ENCODE assay signal across 8 mouse cellular contexts in genomic region chr10:63065988-63066387, GRCm38 (mm10). TPM values are rescaled to one million over a fixed set of nuclear protein-coding genes. Genes with fewer than 3 reads are reported as not detected.
DNase-seq lines count a peak whose midpoint lies in the region; ATAC-seq and TF ChIP-seq lines count a peak whose summit lies in the region.

No protein-coding gene starts in this region.

- no peak overlapping the region for H3K4me3 ChIP-seq in embryonic facial prominence, embryonic 11.5 days (ENCODE audit: low read depth, low read length)
- H3K4me3 ChIP-seq in kidney, embryonic 15.5 days (replicated peaks): no peak overlapping the region
- no peak overlapping the region for H3K4me3 ChIP-seq in liver, adult 2 months (ENCODE audit: insufficient read depth, low read depth, low read length)
- H3K4me3 ChIP-seq in neural tube, embryonic 12.5 days: no peak overlapping the region
- H3K4me3 ChIP-seq in stomach, embryonic 15.5 days (replicated peaks): no peak overlapping the region

- TF ChIP-seq POLR2A in liver, adult 2 months (IDR thresholded peaks at IDR 0.05; ENCODE audit: extremely low read depth, insufficient read depth, low read length): no peak

- 12% methylated on average over 5 of the region's 5 CpGs for WGBS in embryonic facial prominence, embryonic 11.5 days
- 8% methylated on average over 5 of the region's 5 CpGs for WGBS in kidney, embryonic 15.5 days
- WGBS in liver, adult 2 months: 18% methylated on average over 5 of the region's 5 CpGs
- 11% methylated on average over 5 of the region's 5 CpGs for whole genome bisulfite sequencing in neural tube, embryonic 12.5 days
- 7% methylated on average over 5 of the region's 5 CpGs for WGBS in stomach, embryonic 15.5 days

- no peaks in the 10 kb centered on the region for H3K4me1 ChIP-seq in embryonic facial prominence, embryonic 11.5 days (ENCODE audit: control insufficient read depth, insufficient read depth, low read length)
- H3K4me1 ChIP-seq in kidney, embryonic 15.5 days: peaks cover 3% of the 10 kb centered on the region; the same call in 1 of the 2 replicates
- H3K4me1 ChIP-seq in liver, adult 2 months (ENCODE audit: control insufficient read depth, insufficient read depth, low read length): peaks cover 19% of the 10 kb centered on the region
- H3K4me1 ChIP-seq in neural tube, embryonic 12.5 days: no peaks in the 10 kb centered on the region
- no peaks in the 10 kb centered on the region for H3K4me1 ChIP-seq in stomach, embryonic 15.5 days

- no peaks in the 10 kb centered on the region for H3K27me3 ChIP-seq in embryonic facial prominence, embryonic 11.5 days (ENCODE audit: control insufficient read depth, insufficient read depth, low read length)
- no peaks in the 10 kb centered on the region for H3K27me3 ChIP-seq in kidney, embryonic 15.5 days
- H3K27me3 ChIP-seq in liver, adult 2 months (ENCODE audit: control insufficient read depth, insufficient read depth, low read length): no peaks in the 10 kb centered on the region
- H3K27me3 ChIP-seq in neural tube, embryonic 12.5 days (replicated peaks): no peaks in the 10 kb centered on the region
- H3K27me3 ChIP-seq in stomach, embryonic 15.5 days (replicated peaks): no peaks in the 10 kb centered on the region

- H3K9ac ChIP-seq in embryonic facial prominence, embryonic 11.5 days (replicated peaks; ENCODE audit: low read length): no peak overlapping the region
- H3K9ac ChIP-seq in kidney, embryonic 15.5 days: no peak overlapping the region
- H3K9ac ChIP-seq in liver, adult 2 months (ENCODE audit: low read depth, low read length): no peak overlapping the region
- H3K9ac ChIP-seq in neural tube, embryonic 12.5 days: no peak overlapping the region
- H3K9ac ChIP-seq in stomach, embryonic 15.5 days: no peak overlapping the region

- ATAC-seq in embryonic facial prominence, embryonic 11.5 days (replicated peaks; ENCODE audit: insufficient number of reproducible peaks, low FRiP score, low TSS enrichment, low read depth): peak; percentile 53; the same call in 1 of the 2 replicates
- peak; percentile 73 for ATAC-seq in kidney, embryonic 15.5 days (replicated peaks; ENCODE audit: low FRiP score)
- ATAC-seq in neural tube, embryonic 12.5 days (ENCODE audit: low FRiP score, low read depth): peak; percentile 81
- peak; percentile 48; the same call in 1 of the 2 replicates for ATAC-seq in stomach, embryonic 15.5 days (ENCODE audit: insufficient read depth, low FRiP score, low read depth)

- H3K9me3 ChIP-seq in embryonic facial prominence, embryonic 11.5 days (replicated peaks; ENCODE audit: control insufficient read depth, low read length): no peaks in the 10 kb centered on the region
- no peaks in the 10 kb centered on the region for H3K9me3 ChIP-seq in kidney, embryonic 15.5 days (replicated peaks)
- no peaks in the 10 kb centered on the region for H3K9me3 ChIP-seq in neural tube, embryonic 12.5 days
- H3K9me3 ChIP-seq in stomach, embryonic 15.5 days: no peaks in the 10 kb centered on the region

- H3K27ac ChIP-seq in embryonic facial prominence, embryonic 11.5 days (replicated peaks; ENCODE audit: low read depth, low read length): no peak overlapping the region
- H3K27ac ChIP-seq in kidney, embryonic 15.5 days: no peak overlapping the region
- H3K27ac ChIP-seq in liver, adult 2 months (replicated peaks; ENCODE audit: insufficient read depth, low read depth, low read length): peak overlapping the region; percentile 41
- no peak overlapping the region for H3K27ac ChIP-seq in neural tube, embryonic 12.5 days
- no peak overlapping the region for H3K27ac ChIP-seq in stomach, embryonic 15.5 days

- no peak overlapping the region for H3K4me2 ChIP-seq in embryonic facial prominence, embryonic 11.5 days (ENCODE audit: low read depth, low read length)
- H3K4me2 ChIP-seq in kidney, embryonic 15.5 days: no peak overlapping the region
- H3K4me2 ChIP-seq in neural tube, embryonic 12.5 days (replicated peaks): no peak overlapping the region
- H3K4me2 ChIP-seq in stomach, embryonic 15.5 days: no peak overlapping the region

- no peaks in the 10 kb centered on the region for H3K36me3 ChIP-seq in embryonic facial prominence, embryonic 11.5 days (replicated peaks; ENCODE audit: control insufficient read depth, insufficient read depth, low read depth, low read length)
- H3K36me3 ChIP-seq in kidney, embryonic 15.5 days: no peaks in the 10 kb centered on the region
- H3K36me3 ChIP-seq in liver, adult 2 months (ENCODE audit: control insufficient read depth, insufficient read depth, low read length): peaks cover 40% of the 10 kb centered on the region
- no peaks in the 10 kb centered on the region for H3K36me3 ChIP-seq in neural tube, embryonic 12.5 days
- H3K36me3 ChIP-seq in stomach, embryonic 15.5 days: no peaks in the 10 kb centered on the region

- TF ChIP-seq CTCF in liver, adult 2 months (IDR thresholded peaks at IDR 0.05; ENCODE audit: low read depth, low read length): peak; percentile 89

- H3K79me2 ChIP-seq in liver, adult 2 months (ENCODE audit: control insufficient read depth, insufficient read depth, low read length): peaks cover 5% of the 10 kb centered on the region; the same call in 1 of the 2 replicates

- DNase-seq in 416B (ENCODE audit: low read depth): peak; percentile 74
- peak; percentile 89 for DNase-seq in adrenal gland, postnatal 14 days
- DNase-seq in embryonic facial prominence, embryonic 11.5 days (ENCODE audit: low spot score): peak; percentile 82
- DNase-seq in heart, adult 9 months (ENCODE audit: low spot score in 2 of 2): peak; percentile 44 to 73
- peak; percentile 69 for DNase-seq in liver, adult 2 months (ENCODE audit: extremely low read depth, low read depth, low spot score)

RNA-seq across cellular contexts. Expression of gene Pbld1, which starts 6.0 kb away (rescaled TPM):
- 14.4 and 18.0 TPM in 2 replicates for total RNA-seq in adrenal gland, postnatal 14 days (2021)
- 0.74 and 0.98 TPM in 2 replicates for polyA plus RNA-seq in embryonic facial prominence, embryonic 11.5 days (2014; fragmentation: Nextera tagmentation; extraction: Ambion mirVana)
- 6.8 and 6.9 TPM in 2 replicates for polyA plus RNA-seq in kidney, embryonic 15.5 days (2015; fragmentation: Nextera tagmentation; extraction: Ambion mirVana)
- 226 and 238 TPM in 2 replicates for total RNA-seq in liver, adult 2 months (2014; rRNA removed)
- 166 and 174 TPM in 2 replicates for polyA plus RNA-seq in liver, adult 2 months (2012; rRNA removed)
- 1.2 and 1.3 TPM in 2 replicates for polyA plus RNA-seq in neural tube, embryonic 12.5 days (2016; fragmentation: Nextera tagmentation; extraction: Ambion mirVana)
- polyA plus RNA-seq in stomach, embryonic 15.5 days (2015; fragmentation: Nextera tagmentation; extraction: Ambion mirVana): 6.5 and 8.3 TPM in 2 replicates

RNA-seq across cellular contexts. Expression of gene Atoh7, which starts 33.5 kb away (rescaled TPM):
- not detected in 2 replicates for total RNA-seq in adrenal gland, postnatal 14 days (2021)
- polyA plus RNA-seq in embryonic facial prominence, embryonic 11.5 days (2014; fragmentation: Nextera tagmentation; extraction: Ambion mirVana): 1.3 and 3.8 TPM in 2 replicates
- polyA plus RNA-seq in kidney, embryonic 15.5 days (2015; fragmentation: Nextera tagmentation; extraction: Ambion mirVana): 0.10 TPM in 1 of 2 replicates, not detected in the other
- total RNA-seq in liver, adult 2 months (2014; rRNA removed): not detected in 2 replicates
- polyA plus RNA-seq in liver, adult 2 months (2012; rRNA removed): not detected in 2 replicates
- polyA plus RNA-seq in neural tube, embryonic 12.5 days (2016; fragmentation: Nextera tagmentation; extraction: Ambion mirVana): 0.47 and 0.74 TPM in 2 replicates
- 0.08 and 0.23 TPM in 2 replicates for polyA plus RNA-seq in stomach, embryonic 15.5 days (2015; fragmentation: Nextera tagmentation; extraction: Ambion mirVana)

RNA-seq across cellular contexts. Expression of gene Pbld2, which starts 41.9 kb away (rescaled TPM):
- total RNA-seq in adrenal gland, postnatal 14 days (2021): 4.6 and 8.7 TPM in 2 replicates
- polyA plus RNA-seq in embryonic facial prominence, embryonic 11.5 days (2014; fragmentation: Nextera tagmentation; extraction: Ambion mirVana): 0.84 and 1.1 TPM in 2 replicates
- 4.0 and 4.4 TPM in 2 replicates for polyA plus RNA-seq in kidney, embryonic 15.5 days (2015; fragmentation: Nextera tagmentation; extraction: Ambion mirVana)
- 115 and 119 TPM in 2 replicates for total RNA-seq in liver, adult 2 months (2014; rRNA removed)
- polyA plus RNA-seq in liver, adult 2 months (2012; rRNA removed): 90.8 and 106 TPM in 2 replicates
- 0.73 and 0.80 TPM in 2 replicates for polyA plus RNA-seq in neural tube, embryonic 12.5 days (2016; fragmentation: Nextera tagmentation; extraction: Ambion mirVana)
- polyA plus RNA-seq in stomach, embryonic 15.5 days (2015; fragmentation: Nextera tagmentation; extraction: Ambion mirVana): 4.7 and 6.5 TPM in 2 replicates

RNA-seq across cellular contexts. Expression of gene Hnrnph3, which starts 42.0 kb away (rescaled TPM):
- total RNA-seq in adrenal gland, postnatal 14 days (2021): 49.2 and 56.0 TPM in 2 replicates
- 113 and 125 TPM in 2 replicates for polyA plus RNA-seq in embryonic facial prominence, embryonic 11.5 days (2014; fragmentation: Nextera tagmentation; extraction: Ambion mirVana)
- 124 and 125 TPM in 2 replicates for polyA plus RNA-seq in kidney, embryonic 15.5 days (2015; fragmentation: Nextera tagmentation; extraction: Ambion mirVana)
- 12.9 and 14.4 TPM in 2 replicates for total RNA-seq in liver, adult 2 months (2014; rRNA removed)
- 3.9 and 4.5 TPM in 2 replicates for polyA plus RNA-seq in liver, adult 2 months (2012; rRNA removed)
- polyA plus RNA-seq in neural tube, embryonic 12.5 days (2016; fragmentation: Nextera tagmentation; extraction: Ambion mirVana): 232 and 247 TPM in 2 replicates
- 87.7 and 94.5 TPM in 2 replicates for polyA plus RNA-seq in stomach, embryonic 15.5 days (2015; fragmentation: Nextera tagmentation; extraction: Ambion mirVana)

Comparison
In these comparisons a context has a peak if more than half of its experiments do, and no peak if none do; other contexts are left out.
1. RNA of gene Pbld1, which starts 6.0 kb away (polyA plus RNA-seq): 166 to 174 TPM in liver, adult 2 months; 6.8 to 6.9 TPM in kidney, embryonic 15.5 days, 6.5 to 8.3 TPM in stomach, embryonic 15.5 days, 1.2 to 1.3 TPM in neural tube, embryonic 12.5 days and 0.74 to 0.98 TPM in embryonic facial prominence, embryonic 11.5 days; every median in the first group is over 10 times any median in the second.
2. RNA of gene Pbld2, which starts 41.9 kb away (polyA plus RNA-seq): 90.8 to 106 TPM in liver, adult 2 months; 4.7 to 6.5 TPM in stomach, embryonic 15.5 days, 4.0 to 4.4 TPM in kidney, embryonic 15.5 days, 0.84 to 1.1 TPM in embryonic facial prominence, embryonic 11.5 days and 0.73 to 0.80 TPM in neural tube, embryonic 12.5 days; every median in the first group is over 10 times any median in the second.
3. Peak in every context shown above with its lines, with median percentiles within 50 percentile points of each other: DNase-seq and ATAC-seq.